Mouse (Mus musculus): ENCODE results near the gene Hmgcl. TPM values are rescaled to one million over a fixed set of nuclear protein-coding genes. Genes with fewer than 3 reads are reported as not detected.
A peak's percentile ranks its signal among the peaks of the same experiment; 100 is the strongest.

The Hmgcl gene
- polyA plus RNA-seq, 1 experiment, result 27.9 TPM

DNA sequence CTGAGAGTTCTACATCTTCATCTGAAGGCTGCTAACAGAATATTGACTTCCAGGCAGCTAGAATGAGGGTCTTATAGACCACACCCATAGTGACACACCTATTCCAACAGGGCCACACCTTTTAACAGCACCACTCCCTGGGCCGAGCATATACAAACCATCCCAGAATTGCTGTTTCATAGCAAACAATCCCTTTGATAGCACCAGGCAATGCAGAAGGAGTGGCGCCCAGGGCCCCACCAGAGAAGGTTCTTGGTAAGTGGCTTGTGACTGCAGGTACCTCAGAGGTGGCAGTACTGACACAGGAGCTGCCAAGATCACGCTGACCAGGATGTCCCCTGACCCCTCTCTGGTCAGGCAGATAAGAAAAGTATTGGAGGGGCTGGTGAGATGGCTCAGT is 6.9 kb downstream of the Hmgcl start:
- no peak for DNase-seq (ENCODE audit: low read depth in 1 of 2, low spot score in 2 of 2)
- no peaks in the 10 kb centered on the region for H3K27me3 ChIP-seq (ENCODE audit: control insufficient read depth, insufficient read depth, low read length)
- H3K4me1 ChIP-seq (ENCODE audit: control insufficient read depth, insufficient read depth, insufficient read length), result no peaks in the 10 kb centered on the region; the same call in 1 of the 2 replicates
- no peak for TF ChIP-seq POLR2A (IDR thresholded peaks at IDR 0.05; ENCODE audit: low read depth, low read length)
- TF ChIP-seq CTCF (IDR thresholded peaks at IDR 0.05; ENCODE audit: extremely low read depth, insufficient read depth, insufficient read length, insufficient replicate concordance), result no peak
- H3K4me3 ChIP-seq (ENCODE audit: extremely low read depth, insufficient read depth, insufficient read length), result no peak overlapping the region
- no peak overlapping the region for H3K27ac ChIP-seq (ENCODE audit: insufficient read depth, low read length)
- WGBS, result 91% methylated on average over 3 of the region's 3 CpGs
- peaks cover 32% of the 10 kb centered on the region for H3K36me3 ChIP-seq (ENCODE audit: control insufficient read depth, insufficient read depth, low read length)

DNA sequence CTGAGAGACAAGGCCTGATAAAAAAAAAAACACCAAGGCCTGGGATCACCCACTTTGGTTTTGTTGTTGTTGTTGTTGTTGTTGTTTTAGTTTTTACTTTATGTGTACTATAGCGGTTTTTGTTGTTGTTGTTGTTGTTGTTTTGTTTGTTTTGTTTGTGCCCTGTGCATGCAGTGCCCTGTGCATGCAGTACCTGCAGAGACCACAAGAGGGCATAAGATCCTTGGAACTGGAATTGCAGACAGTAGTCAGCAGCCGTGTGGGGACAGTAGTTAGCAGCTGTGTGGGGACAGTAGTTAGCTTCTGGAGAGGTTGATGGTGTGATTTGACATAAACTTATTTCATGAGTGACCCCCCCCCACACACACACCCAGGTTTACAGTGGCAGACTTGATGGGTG is 8.0 kb downstream of the Hmgcl start:
- no peak overlapping the region for H3K27ac ChIP-seq (ENCODE audit: insufficient read depth, low read length)
- H3K36me3 ChIP-seq (ENCODE audit: control insufficient read depth, insufficient read depth, low read length), result peaks cover 41% of the 10 kb centered on the region
- H3K27me3 ChIP-seq (ENCODE audit: control insufficient read depth, insufficient read depth, low read length), result no peaks in the 10 kb centered on the region
- peak; percentile 64; the same call in 1 of the 2 replicates for TF ChIP-seq CTCF (IDR thresholded peaks at IDR 0.05; ENCODE audit: extremely low read depth, insufficient read depth, insufficient read length, insufficient replicate concordance)
- no peak for TF ChIP-seq POLR2A (IDR thresholded peaks at IDR 0.05; ENCODE audit: low read depth, low read length)
- H3K4me1 ChIP-seq (ENCODE audit: control insufficient read depth, insufficient read depth, insufficient read length), result no peaks in the 10 kb centered on the region
- 28% methylated on average over 2 of the region's 2 CpGs for WGBS
- no peak overlapping the region for H3K4me3 ChIP-seq (ENCODE audit: extremely low read depth, insufficient read depth, insufficient read length)
- peak; percentile 58 to 71 for DNase-seq (ENCODE audit: low read depth in 1 of 2, low spot score in 2 of 2)

DNA sequence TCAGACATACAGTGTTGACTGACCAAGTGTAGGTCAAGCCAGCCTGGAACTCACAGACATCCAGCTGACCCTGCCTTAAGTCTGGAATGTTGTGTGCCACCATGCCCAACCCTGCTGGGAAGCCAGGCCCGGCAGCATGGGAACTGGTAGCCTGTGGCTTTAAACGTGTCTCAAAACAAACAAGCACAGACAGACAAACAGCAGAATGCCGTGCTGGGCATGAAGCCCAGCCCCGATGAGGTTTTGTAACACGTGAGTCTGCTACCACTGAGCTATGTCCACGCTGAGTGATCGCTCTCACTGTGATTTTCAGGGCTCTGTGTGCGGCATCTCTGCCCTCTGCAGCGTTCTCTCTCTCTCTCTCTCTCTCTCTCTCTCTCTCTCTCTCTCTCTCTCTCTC is 9.6 kb downstream of the Hmgcl start:
- TF ChIP-seq POLR2A (IDR thresholded peaks at IDR 0.05; ENCODE audit: low read depth, low read length) (no peak), CTCF (IDR thresholded peaks at IDR 0.05; ENCODE audit: extremely low read depth, insufficient read depth, insufficient read length, insufficient replicate concordance) (no peak)
- Histone ChIP-seq H3K27ac (ENCODE audit: insufficient read depth, low read length) (no peak overlapping the region), H3K4me1 (ENCODE audit: control insufficient read depth, insufficient read depth, insufficient read length) (no peaks in the 10 kb centered on the region), H3K36me3 (ENCODE audit: control insufficient read depth, insufficient read depth, low read length) (peaks cover 43% of the 10 kb centered on the region), H3K27me3 (ENCODE audit: control insufficient read depth, insufficient read depth, low read length) (no peaks in the 10 kb centered on the region), H3K4me3 (ENCODE audit: extremely low read depth, insufficient read depth, insufficient read length) (no peak overlapping the region)
- WGBS, result 91% methylated on average over 9 of the region's 9 CpGs
- DNase-seq (ENCODE audit: low read depth in 1 of 2, low spot score in 2 of 2), result no peak

DNA sequence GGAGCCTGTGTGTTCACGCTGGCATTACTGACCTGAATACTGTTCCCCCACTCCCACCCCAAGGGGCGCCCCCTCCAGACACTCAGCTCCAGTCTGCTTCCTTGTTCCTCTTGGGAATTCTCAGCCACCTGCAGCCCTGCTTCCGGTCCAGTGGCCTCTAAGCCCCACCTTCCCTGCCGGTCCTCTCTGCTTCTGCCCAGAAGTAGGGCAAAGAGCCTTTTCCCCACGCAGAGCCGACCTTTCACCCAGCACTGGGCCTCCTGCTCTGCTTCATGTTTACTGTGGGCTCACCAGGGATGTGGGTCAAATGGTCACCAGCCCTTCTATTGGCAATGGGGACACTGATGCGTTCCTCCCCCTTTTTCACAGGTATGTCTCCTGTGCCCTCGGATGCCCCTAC is 12.1 kb downstream of the Hmgcl start:
- TF ChIP-seq CTCF (IDR thresholded peaks at IDR 0.05; ENCODE audit: extremely low read depth, insufficient read depth, insufficient read length, insufficient replicate concordance) (no peak), POLR2A (IDR thresholded peaks at IDR 0.05; ENCODE audit: low read depth, low read length) (no peak)
- no peak for DNase-seq (ENCODE audit: low read depth in 1 of 2, low spot score in 2 of 2)
- Histone ChIP-seq H3K27me3 (ENCODE audit: control insufficient read depth, insufficient read depth, low read length) (no peaks in the 10 kb centered on the region), H3K4me3 (ENCODE audit: extremely low read depth, insufficient read depth, insufficient read length) (no peak overlapping the region), H3K4me1 (ENCODE audit: control insufficient read depth, insufficient read depth, insufficient read length) (no peaks in the 10 kb centered on the region), H3K27ac (ENCODE audit: insufficient read depth, low read length) (no peak overlapping the region), H3K36me3 (ENCODE audit: control insufficient read depth, insufficient read depth, low read length) (peaks cover 32% of the 10 kb centered on the region)
- 88% methylated on average over 8 of the region's 8 CpGs for WGBS

DNA sequence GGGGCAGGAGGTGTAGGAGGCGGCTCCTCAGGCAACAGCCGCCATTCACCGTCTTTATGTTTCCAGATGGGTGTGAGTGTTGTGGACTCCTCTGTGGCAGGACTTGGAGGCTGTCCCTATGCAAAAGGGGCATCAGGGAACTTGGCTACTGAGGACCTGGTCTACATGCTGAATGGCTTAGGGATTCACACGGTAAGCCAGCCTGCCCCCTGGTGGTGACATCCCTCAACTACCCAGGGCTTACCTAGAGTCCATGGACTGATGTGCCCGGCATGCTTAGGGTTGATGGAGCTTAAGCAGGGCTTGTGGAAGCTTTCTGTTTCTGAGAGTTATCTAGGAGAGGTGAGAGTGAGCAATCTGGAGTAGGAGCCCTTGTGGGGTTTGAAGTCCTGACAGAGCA is 14.5 kb downstream of the Hmgcl start:
- TF ChIP-seq CTCF (IDR thresholded peaks at IDR 0.05; ENCODE audit: extremely low read depth, insufficient read depth, insufficient read length, insufficient replicate concordance) (peak; percentile 86; the same call in 1 of the 2 replicates), POLR2A (IDR thresholded peaks at IDR 0.05; ENCODE audit: low read depth, low read length) (no peak)
- DNase-seq (ENCODE audit: low read depth in 1 of 2, low spot score in 2 of 2), result peak; percentile 65 to 81
- peaks cover 22% of the 10 kb centered on the region for H3K36me3 ChIP-seq (ENCODE audit: control insufficient read depth, insufficient read depth, low read length)
- peaks cover 8% of the 10 kb centered on the region; the same call in 1 of the 2 replicates for H3K4me1 ChIP-seq (ENCODE audit: control insufficient read depth, insufficient read depth, insufficient read length)
- no peak overlapping the region for H3K4me3 ChIP-seq (ENCODE audit: extremely low read depth, insufficient read depth, insufficient read length)
- H3K27me3 ChIP-seq (ENCODE audit: control insufficient read depth, insufficient read depth, low read length), result no peaks in the 10 kb centered on the region
- H3K27ac ChIP-seq (ENCODE audit: insufficient read depth, low read length), result no peak overlapping the region
- 46% methylated on average over 5 of the region's 5 CpGs for WGBS

DNA sequence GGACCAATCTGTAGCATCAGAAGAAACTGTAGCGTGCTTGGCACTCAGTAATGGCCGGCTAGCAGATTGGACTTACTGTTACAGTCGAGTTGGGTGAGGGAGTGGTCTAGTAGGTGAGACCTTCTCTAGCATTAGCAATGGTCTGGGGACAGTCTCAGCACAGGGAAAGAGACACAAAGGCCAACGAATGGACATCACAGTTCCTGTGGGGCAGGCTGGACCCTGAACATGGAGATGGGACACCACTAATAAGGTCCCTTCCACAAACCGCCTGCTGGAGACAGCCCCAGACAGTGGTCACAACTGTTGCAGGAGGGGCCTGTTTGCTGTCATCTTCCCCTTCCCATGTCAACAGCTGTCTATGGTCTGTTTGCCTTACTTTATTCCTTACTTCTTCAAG is 15.5 kb downstream of the Hmgcl start:
- DNase-seq (ENCODE audit: low read depth in 1 of 2, low spot score in 2 of 2), result no peak
- Histone ChIP-seq H3K27ac (ENCODE audit: insufficient read depth, low read length) (no peak overlapping the region), H3K4me3 (ENCODE audit: extremely low read depth, insufficient read depth, insufficient read length) (no peak overlapping the region), H3K4me1 (ENCODE audit: control insufficient read depth, insufficient read depth, insufficient read length) (peaks cover 8% of the 10 kb centered on the region; the same call in 1 of the 2 replicates), H3K27me3 (ENCODE audit: control insufficient read depth, insufficient read depth, low read length) (no peaks in the 10 kb centered on the region), H3K36me3 (ENCODE audit: control insufficient read depth, insufficient read depth, low read length) (peaks cover 20% of the 10 kb centered on the region)
- WGBS, result 92% methylated on average over 5 of the region's 5 CpGs
- TF ChIP-seq POLR2A (IDR thresholded peaks at IDR 0.05; ENCODE audit: low read depth, low read length) (no peak), CTCF (IDR thresholded peaks at IDR 0.05; ENCODE audit: extremely low read depth, insufficient read depth, insufficient read length, insufficient replicate concordance) (no peak)

DNA sequence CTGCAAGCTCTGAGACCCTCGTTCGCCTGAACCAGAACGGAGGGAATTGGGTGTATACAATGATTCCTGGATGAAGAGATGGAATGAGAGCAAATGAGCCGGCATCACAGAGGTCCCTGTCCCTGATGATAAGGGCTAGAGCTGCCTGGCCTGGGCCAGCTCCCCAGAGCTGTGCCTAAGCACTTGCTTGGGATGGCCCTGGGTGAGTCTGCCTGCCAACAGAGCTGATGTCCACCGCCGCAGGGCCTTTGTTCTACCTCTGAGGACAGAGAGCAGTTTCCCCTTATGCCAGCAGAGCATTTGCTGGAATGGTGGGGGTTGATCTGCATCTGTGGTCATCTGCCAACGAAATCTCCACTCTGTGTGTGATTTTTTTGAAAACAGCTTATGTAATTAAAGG is 15.9 kb downstream of the Hmgcl start:
- no peak for DNase-seq (ENCODE audit: low read depth in 1 of 2, low spot score in 2 of 2)

More for the DNA sequence above, 15.9 kb downstream of the Hmgcl start:
- 93% methylated on average over 7 of the region's 7 CpGs for WGBS
- no peaks in the 10 kb centered on the region for H3K27me3 ChIP-seq (ENCODE audit: control insufficient read depth, insufficient read depth, low read length)
- peaks cover 21% of the 10 kb centered on the region for H3K36me3 ChIP-seq (ENCODE audit: control insufficient read depth, insufficient read depth, low read length)
- H3K4me1 ChIP-seq (ENCODE audit: control insufficient read depth, insufficient read depth, insufficient read length), result peaks cover 8% of the 10 kb centered on the region; the same call in 1 of the 2 replicates
- H3K27ac ChIP-seq (ENCODE audit: insufficient read depth, low read length), result no peak overlapping the region
- no peak overlapping the region for H3K4me3 ChIP-seq (ENCODE audit: extremely low read depth, insufficient read depth, insufficient read length)
- TF ChIP-seq POLR2A (IDR thresholded peaks at IDR 0.05; ENCODE audit: low read depth, low read length) (no peak), CTCF (IDR thresholded peaks at IDR 0.05; ENCODE audit: extremely low read depth, insufficient read depth, insufficient read length, insufficient replicate concordance) (no peak)
